Mouse (Mus musculus) hindbrain, embryonic 16.5 days (tissue): ENCODE data around the gene Slc2a5. TPM values are rescaled to one million over a fixed set of nuclear protein-coding genes. Genes with fewer than 3 reads are reported as not detected.

ENCODE experiments used
- ATAC-seq: fragments of 200-750 bp; cut with Nextera tagmentation; 2 replicates; pipeline ENCODE4 v1.8.0; 2017; ENCODE audit warnings: moderate TSS enrichment, moderate library complexity
- H3K27ac ChIP-seq: fragments of 300-500 bp; sonication (generic); 2 replicates; pipeline ENCODE4 v1.5.1; 2014; ENCODE audit warnings: low read depth, mild to moderate bottlenecking, control low read depth, low read length, moderate library complexity
- H3K27me3 ChIP-seq: fragments of 300-500 bp; sonication (generic); replicated peaks from 2 replicates; pipeline ENCODE4 v1.6.1; 2014; ENCODE audit warnings: low read length; ENCODE audit not compliant: control insufficient read depth, insufficient read depth
- H3K36me3 ChIP-seq: fragments of 300-500 bp; sonication (generic); 2 replicates; pipeline ENCODE4 v1.6.1; 2014; ENCODE audit warnings: mild to moderate bottlenecking, low read length, moderate library complexity, mixed read lengths; ENCODE audit not compliant: control insufficient read depth, insufficient read depth
- H3K4me1 ChIP-seq: fragments of 300-500 bp; sonication (generic); 2 replicates; pipeline ENCODE4 v1.6.1; 2014; ENCODE audit warnings: low read depth, low read length; ENCODE audit not compliant: control insufficient read depth, insufficient read depth
- H3K4me2 ChIP-seq: fragments of 300-500 bp; sonication (generic); 2 replicates; pipeline ENCODE4 v1.6.1; 2014; ENCODE audit warnings: mild to moderate bottlenecking, low read length, control low read depth, moderate library complexity
- H3K4me3 ChIP-seq: fragments of 300-500 bp; sonication (generic); 2 replicates; pipeline ENCODE4 v1.5.1; 2014; ENCODE audit warnings: mild to moderate bottlenecking, low read length, control low read depth, moderate library complexity
- H3K9ac ChIP-seq: fragments of 300-500 bp; sonication (generic); 2 replicates; pipeline ENCODE4 v1.6.1; 2014; ENCODE audit warnings: low read depth, mild to moderate bottlenecking, control low read depth, low read length, moderate library complexity
- H3K9me3 ChIP-seq: fragments of 300-500 bp; sonication (generic); 2 replicates; pipeline ENCODE4 v1.6.1; 2014; ENCODE audit warnings: mild to moderate bottlenecking, low read length, moderate library complexity; ENCODE audit not compliant: control insufficient read depth
- WGBS: fragments of 180-500 bp; shearing (Covaris S2); extraction: QIAGEN DNeasy Blood & Tissue Kit; methylation state at CpG from one replicate; pipeline ENCODE4 v1.1.7; 2014; 5-methylcytosine and 5-hydroxymethylcytosine counted together
- polyA plus RNA-seq: library from polyadenylated mRNA; unstranded; fragments of >200 nt; fragmentation: Nextera tagmentation; extraction: Ambion mirVana; gene quantifications from 2 replicates; pipeline ENCODE4 v1.2.1, GENCODE M21; 2015

Gene Slc2a5
- polyA plus RNA-seq, 1 experiment from 2014 or later = 2.8 TPM

- H3K4me3 ChIP-seq = no peak overlapping the region
- ATAC-seq = no peak
- no peak overlapping the region for H3K27ac ChIP-seq
- H3K36me3 ChIP-seq = no peaks in the 10 kb centered on the region
- no peak overlapping the region for H3K9ac ChIP-seq
- H3K4me2 ChIP-seq = no peak overlapping the region
- no peaks in the 10 kb centered on the region for H3K27me3 ChIP-seq
- WGBS = 22% methylated on average over 12 of the region's 12 CpGs
- H3K4me1 ChIP-seq = no peaks in the 10 kb centered on the region
- H3K9me3 ChIP-seq = no peaks in the 10 kb centered on the region
Observed at GRCm38 (mm10) chr4:150144242-150144641, 25.2 kb downstream of the Slc2a5 start.

GRCm38 (mm10) chr4:150146286-150146685 is 27.2 kb downstream of the Slc2a5 start:
- no peak for ATAC-seq

DNA sequence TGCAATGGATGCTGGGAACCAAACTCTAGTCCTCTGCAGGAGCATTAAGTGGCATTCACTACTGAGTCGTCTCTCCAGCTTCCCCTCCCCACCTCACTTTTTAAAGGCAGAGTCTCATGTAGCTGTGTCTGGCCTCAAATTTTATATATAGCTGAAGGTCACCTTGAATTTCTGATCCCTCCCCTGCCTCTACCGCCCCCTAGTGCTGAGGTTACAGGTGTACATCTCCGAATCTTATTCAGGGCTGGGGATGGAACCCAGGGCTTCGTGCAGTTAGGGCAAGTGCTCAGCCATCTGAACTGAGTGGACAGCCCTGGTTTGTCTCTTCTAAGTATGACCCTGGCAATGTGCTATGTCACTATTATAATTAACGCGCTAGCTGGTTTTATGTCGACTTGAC is 32.0 kb downstream of the Slc2a5 start:
- 76% methylated on average over 7 of the region's 7 CpGs for WGBS
- no peaks in the 10 kb centered on the region for H3K27me3 ChIP-seq
- H3K4me2 ChIP-seq = no peak overlapping the region

More at GRCm38 (mm10) chr4:150146286-150146685, 27.2 kb downstream of the Slc2a5 start:
- Histone ChIP-seq H3K27ac (no peak overlapping the region), H3K4me3 (no peak overlapping the region), H3K4me2 (no peak overlapping the region), H3K9ac (no peak overlapping the region), H3K4me1 (no peaks in the 10 kb centered on the region), H3K9me3 (no peaks in the 10 kb centered on the region), H3K36me3 (no peaks in the 10 kb centered on the region), H3K27me3 (no peaks in the 10 kb centered on the region)
- 87% methylated on average over 4 of the region's 4 CpGs for WGBS

GRCm38 (mm10) chr4:150152483-150152882 is 33.4 kb downstream of the Slc2a5 start:
- 88% methylated on average over 8 of the region's 8 CpGs for WGBS
- ATAC-seq = no peak
- H3K27me3 ChIP-seq = no peaks in the 10 kb centered on the region

More for the DNA sequence above, 32.0 kb downstream of the Slc2a5 start:
- Histone ChIP-seq H3K36me3 (no peaks in the 10 kb centered on the region), H3K27ac (no peak overlapping the region), H3K9me3 (no peaks in the 10 kb centered on the region), H3K4me1 (no peaks in the 10 kb centered on the region), H3K9ac (no peak overlapping the region), H3K4me3 (no peak overlapping the region)
- ATAC-seq = no peak

GRCm38 (mm10) chr4:150155301-150155700 is 36.2 kb downstream of the Slc2a5 start:
- H3K4me2 ChIP-seq = no peak overlapping the region
- no peak overlapping the region for H3K4me3 ChIP-seq
- WGBS = 83% methylated on average over 4 of the region's 4 CpGs
- H3K9ac ChIP-seq = no peak overlapping the region
- H3K4me1 ChIP-seq = no peaks in the 10 kb centered on the region
- no peaks in the 10 kb centered on the region for H3K9me3 ChIP-seq
- H3K27me3 ChIP-seq = no peaks in the 10 kb centered on the region
- H3K36me3 ChIP-seq = no peaks in the 10 kb centered on the region
- no peak for ATAC-seq
- no peak overlapping the region for H3K27ac ChIP-seq

More at GRCm38 (mm10) chr4:150152483-150152882, 33.4 kb downstream of the Slc2a5 start:
- Histone ChIP-seq H3K27ac (no peak overlapping the region), H3K4me3 (no peak overlapping the region), H3K9me3 (no peaks in the 10 kb centered on the region), H3K4me1 (no peaks in the 10 kb centered on the region), H3K36me3 (no peaks in the 10 kb centered on the region), H3K9ac (no peak overlapping the region), H3K4me2 (no peak overlapping the region)

DNA sequence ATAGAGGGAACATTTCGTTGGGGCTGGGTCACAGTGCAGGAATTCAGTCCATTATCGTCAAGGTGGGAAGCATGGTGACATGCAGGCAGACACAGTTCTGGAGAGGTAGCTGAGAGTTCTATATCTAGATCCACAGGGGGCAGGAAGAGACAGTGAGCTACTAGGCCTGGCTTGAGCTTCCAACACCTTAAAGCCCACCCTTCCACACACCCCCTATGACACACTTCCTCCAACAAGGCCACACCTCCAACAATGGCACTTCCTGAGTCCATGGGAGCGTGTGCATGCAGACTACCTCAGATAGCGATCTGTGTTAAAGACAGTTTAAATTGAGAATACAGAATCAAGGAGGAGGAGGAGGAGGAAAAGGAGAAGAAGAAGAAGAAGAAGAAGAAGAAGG is 36.6 kb downstream of the Slc2a5 start:
- no peak overlapping the region for H3K9ac ChIP-seq
- H3K4me3 ChIP-seq = no peak overlapping the region
- H3K4me1 ChIP-seq = no peaks in the 10 kb centered on the region
- H3K9me3 ChIP-seq = no peaks in the 10 kb centered on the region
- H3K27me3 ChIP-seq = no peaks in the 10 kb centered on the region
- WGBS = 91% methylated on average over 4 of the region's 4 CpGs
- H3K4me2 ChIP-seq = no peak overlapping the region
- H3K27ac ChIP-seq = no peak overlapping the region
- H3K36me3 ChIP-seq = no peaks in the 10 kb centered on the region
- ATAC-seq = no peak

DNA sequence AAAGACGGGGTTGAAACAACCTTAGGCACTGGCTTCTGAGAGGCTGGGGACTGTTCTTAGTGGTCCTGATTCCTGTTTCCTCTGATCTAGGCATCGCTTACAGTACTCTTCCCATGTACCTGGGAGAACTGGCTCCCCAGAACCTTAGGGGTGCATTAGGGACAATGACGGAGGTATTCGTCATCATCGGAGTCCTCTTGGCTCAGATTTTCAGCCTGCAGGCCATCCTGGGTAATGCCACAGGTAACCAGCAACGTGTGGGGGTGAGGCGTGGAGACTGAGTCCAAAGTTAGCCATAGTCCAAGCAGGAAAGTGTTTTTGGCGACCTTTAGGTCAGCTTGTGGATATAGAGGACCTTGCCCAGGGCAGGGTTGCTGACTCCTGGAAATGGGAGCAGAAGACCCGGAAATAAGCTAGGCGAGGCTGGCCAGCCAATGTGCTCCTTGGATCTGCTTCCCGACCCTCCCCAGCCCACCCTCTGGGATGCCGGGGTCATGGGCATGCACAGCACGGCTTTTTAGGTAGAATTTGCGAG is 38.3 kb downstream of the Slc2a5 start:
- WGBS = 75% methylated on average over 14 of the region's 14 CpGs
- Histone ChIP-seq H3K4me1 (no peaks in the 10 kb centered on the region), H3K27ac (no peak overlapping the region), H3K9ac (no peak overlapping the region), H3K4me2 (no peak overlapping the region), H3K36me3 (no peaks in the 10 kb centered on the region), H3K27me3 (no peaks in the 10 kb centered on the region), H3K9me3 (no peaks in the 10 kb centered on the region), H3K4me3 (no peak overlapping the region)
- ATAC-seq = no peak

DNA sequence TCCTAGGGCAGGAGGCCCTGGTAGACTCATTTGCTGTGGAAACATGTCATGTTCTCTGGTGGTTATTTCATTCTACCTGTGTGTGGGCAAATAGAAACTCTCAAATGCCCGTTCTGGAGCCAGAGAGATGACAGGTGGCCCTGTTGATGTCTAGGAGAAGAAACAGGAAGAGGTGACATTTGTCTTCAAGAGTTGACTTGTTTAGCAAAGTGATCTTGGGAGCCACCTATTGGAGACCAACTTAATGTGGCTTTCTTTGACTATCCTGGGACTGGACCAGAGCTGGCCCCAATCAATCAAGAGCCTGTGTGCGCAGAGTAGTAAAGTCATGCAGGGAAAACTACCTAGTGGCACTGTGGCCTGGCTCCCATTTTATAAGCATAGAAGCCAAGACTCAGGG is 40.4 kb downstream of the Slc2a5 start:
- 87% methylated on average over 2 of the region's 2 CpGs for WGBS
- Histone ChIP-seq H3K4me3 (no peak overlapping the region), H3K9ac (no peak overlapping the region), H3K36me3 (no peaks in the 10 kb centered on the region), H3K27me3 (no peaks in the 10 kb centered on the region), H3K4me1 (no peaks in the 10 kb centered on the region), H3K27ac (no peak overlapping the region), H3K4me2 (no peak overlapping the region), H3K9me3 (no peaks in the 10 kb centered on the region)
- ATAC-seq = no peak

- H3K4me1 ChIP-seq = no peaks in the 10 kb centered on the region
- H3K36me3 ChIP-seq = no peaks in the 10 kb centered on the region
- H3K9ac ChIP-seq = no peak overlapping the region
- no peaks in the 10 kb centered on the region for H3K9me3 ChIP-seq
- H3K27ac ChIP-seq = no peak overlapping the region
- H3K4me3 ChIP-seq = no peak overlapping the region
- 73% methylated on average over 13 of the region's 13 CpGs for WGBS
- H3K27me3 ChIP-seq = no peaks in the 10 kb centered on the region
- no peak overlapping the region for H3K4me2 ChIP-seq
- ATAC-seq = no peak
Observed at GRCm38 (mm10) chr4:150162561-150163169, 43.6 kb downstream of the Slc2a5 start.
